Mouse (Mus musculus) WW6 (cell line): ENCODE data around the gene Myh8.

ENCODE experiments used
- DNase-seq: peaks from one replicate; pipeline ENCODE4 v3.0.0-alpha.2; 2013; ENCODE audit warnings: low read depth, low spot score

Gene Myh8

GRCm38 (mm10) chr11:67276601-67277174, at the start of gene Myh8:
TSS of gene Myh8 (plus strand) at chr11:67277124.
- DNase-seq: no peak

- DNase-seq: no peak
These were observed 48.2 kb upstream of the Myh8 start for GRCm38 (mm10) chr11:67228731-67229130.

GRCm38 (mm10) chr11:67229166-67229565, 47.8 kb upstream of the Myh8 start:
- no peak for DNase-seq

GRCm38 (mm10) chr11:67229946-67230345, 47.0 kb upstream of the Myh8 start:
- DNase-seq: no peak

GRCm38 (mm10) chr11:67235639-67236358, 41.1 kb upstream of the Myh8 start:
- peak; percentile 38 for DNase-seq

- DNase-seq: no peak
These were observed 40.1 kb upstream of the Myh8 start for GRCm38 (mm10) chr11:67236799-67237198.

GRCm38 (mm10) chr11:67237481-67238079, 39.3 kb upstream of the Myh8 start, which contains the start of gene Myh4:
TSS of gene Myh4 (plus strand) at chr11:67238029.
- DNase-seq: no peak

- DNase-seq: no peak
These were observed 35.9 kb upstream of the Myh8 start for GRCm38 (mm10) chr11:67241051-67241450.

- DNase-seq: no peak
These were observed 23.2 kb upstream of the Myh8 start for GRCm38 (mm10) chr11:67253691-67254090.

- DNase-seq: no peak
These were observed 19.9 kb upstream of the Myh8 start for GRCm38 (mm10) chr11:67257048-67257447.

- no peak for DNase-seq
These were observed 16.0 kb upstream of the Myh8 start for GRCm38 (mm10) chr11:67260956-67261355.

- no peak for DNase-seq
These were observed 16.5 kb downstream of the Myh8 start for GRCm38 (mm10) chr11:67293440-67293839.

- DNase-seq: no peak
These were observed 37.0 kb downstream of the Myh8 start for GRCm38 (mm10) chr11:67313733-67314452.

GRCm38 (mm10) chr11:67321358-67321757, 44.4 kb downstream of the Myh8 start, which contains the start of gene Myh13:
TSS of gene Myh13 (plus strand) at chr11:67321658.
- DNase-seq: no peak

GRCm38 (mm10) chr11:67326536-67326935, 49.6 kb downstream of the Myh8 start:
- DNase-seq: no peak

GRCm38 (mm10) chr11:67344556-67344955, 67.6 kb downstream of the Myh8 start:
- DNase-seq: no peak

- DNase-seq: no peak
These were observed 68.4 kb downstream of the Myh8 start for GRCm38 (mm10) chr11:67345186-67345855.

- peak; percentile 67 for DNase-seq
These were observed 68.9 kb downstream of the Myh8 start for GRCm38 (mm10) chr11:67345856-67346236.

- DNase-seq: peak; percentile 71
These were observed 73.3 kb downstream of the Myh8 start for GRCm38 (mm10) chr11:67350153-67350768.

GRCm38 (mm10) chr11:67353011-67353410, 76.1 kb downstream of the Myh8 start:
- no peak for DNase-seq

- no peak for DNase-seq
These were observed 81.1 kb downstream of the Myh8 start for GRCm38 (mm10) chr11:67358031-67358430.
